Mouse (Mus musculus) forelimb bud, embryonic 11.5 days (tissue): ENCODE measurements around the gene Knstrn.

Experiments used
- DNase-seq: peaks from one replicate; pipeline ENCODE4 v3.0.0-alpha.2; 2012; ENCODE audit warnings: low read depth, low spot score

The Knstrn gene

GRCm38 (mm10) chr2:118861454-118862339 lies 47.9 kb downstream of the Knstrn start, which contains the start of gene Ivd:
TSS of gene Ivd (plus strand) at chr2:118861954.
- peak; percentile 96 for DNase-seq

GRCm38 (mm10) chr2:118862340-118862675 lies 48.5 kb downstream of the Knstrn start:
- no peak for DNase-seq

- no peak for DNase-seq
These were observed 56.8 kb downstream of the Knstrn start for GRCm38 (mm10) chr2:118870601-118871000.

GRCm38 (mm10) chr2:118871032-118871431 lies 57.2 kb downstream of the Knstrn start:
- no peak for DNase-seq

- DNase-seq, result no peak
These were observed 59.2 kb downstream of the Knstrn start for GRCm38 (mm10) chr2:118873018-118873417.

GRCm38 (mm10) chr2:118873890-118874430 lies 60.2 kb downstream of the Knstrn start:
- DNase-seq, result no peak

GRCm38 (mm10) chr2:118875316-118875715 lies 61.5 kb downstream of the Knstrn start:
- DNase-seq, result no peak

GRCm38 (mm10) chr2:118876453-118876852 lies 62.6 kb downstream of the Knstrn start:
- DNase-seq, result no peak

- no peak for DNase-seq
These were observed 67.2 kb downstream of the Knstrn start for GRCm38 (mm10) chr2:118881019-118881418.

- no peak for DNase-seq
These were observed 68.2 kb downstream of the Knstrn start for GRCm38 (mm10) chr2:118881956-118882355.

- DNase-seq, result peak; percentile 65
These were observed 69.3 kb downstream of the Knstrn start for GRCm38 (mm10) chr2:118882840-118883679.

- DNase-seq, result no peak
These were observed 73.6 kb downstream of the Knstrn start for GRCm38 (mm10) chr2:118887440-118887839.

GRCm38 (mm10) chr2:118887845-118888548 lies 74.2 kb downstream of the Knstrn start:
- DNase-seq, result no peak

- DNase-seq, result no peak
These were observed 77.4 kb downstream of the Knstrn start for GRCm38 (mm10) chr2:118891173-118891572.

GRCm38 (mm10) chr2:118895990-118896913 lies 82.4 kb downstream of the Knstrn start:
- DNase-seq, result no peak

- no peak for DNase-seq
These were observed 83.1 kb downstream of the Knstrn start for GRCm38 (mm10) chr2:118896914-118897291.

- DNase-seq, result no peak
These were observed 83.6 kb downstream of the Knstrn start for GRCm38 (mm10) chr2:118897392-118897791.

- no peak for DNase-seq
These were observed 84.0 kb downstream of the Knstrn start for GRCm38 (mm10) chr2:118897808-118898207.

- no peak for DNase-seq
These were observed 85.0 kb downstream of the Knstrn start for GRCm38 (mm10) chr2:118898771-118899170.

- no peak for DNase-seq
These were observed 85.5 kb downstream of the Knstrn start for GRCm38 (mm10) chr2:118899306-118899705.
